Mouse (Mus musculus): ENCODE measurements around the gene Tmem79.
A peak's percentile ranks its signal among the peaks of the same experiment; 100 is the strongest.
"Not testable (repeated sequence)": the region's sequence is repeated elsewhere in the genome, so short reads cannot be mapped to it uniquely, and the experiment has no call there.

Tmem79 gene

GRCm38 (mm10) chr3:88354396-88355165 is 18.6 kb upstream of the Tmem79 start:
- DNase-seq (ENCODE audit: inconsistent ontology term) = no peak

- DNase-seq (ENCODE audit: inconsistent ontology term) = no peak
Measured at GRCm38 (mm10) chr3:88352907-88353306, 17.0 kb upstream of the Tmem79 start.

- no peak for DNase-seq (ENCODE audit: inconsistent ontology term)
Measured at GRCm38 (mm10) chr3:88350732-88351131, 14.8 kb upstream of the Tmem79 start.

- DNase-seq (ENCODE audit: inconsistent ontology term) = no peak
Measured at GRCm38 (mm10) chr3:88339006-88339405, 3.1 kb upstream of the Tmem79 start.

GRCm38 (mm10) chr3:88338316-88338715 is 2.4 kb upstream of the Tmem79 start:
- DNase-seq (ENCODE audit: inconsistent ontology term) = no peak

GRCm38 (mm10) chr3:88337367-88338020 is 1.5 kb upstream of the Tmem79 start:
- DNase-seq (ENCODE audit: inconsistent ontology term) = peak; percentile 16

GRCm38 (mm10) chr3:88335436-88336053 is 403 bp downstream of the Tmem79 start:
- DNase-seq (ENCODE audit: inconsistent ontology term) = no peak

- no peak for DNase-seq (ENCODE audit: inconsistent ontology term)
Measured at GRCm38 (mm10) chr3:88334902-88335435, 979 bp downstream of the Tmem79 start.

GRCm38 (mm10) chr3:88334029-88334658 is 1.8 kb downstream of the Tmem79 start:
- DNase-seq (ENCODE audit: inconsistent ontology term) = no peak

GRCm38 (mm10) chr3:88331282-88331681 is 4.7 kb downstream of the Tmem79 start:
- no peak for DNase-seq (ENCODE audit: inconsistent ontology term)

GRCm38 (mm10) chr3:88328956-88329355 is 7.0 kb downstream of the Tmem79 start:
- DNase-seq (ENCODE audit: inconsistent ontology term) = no peak

- DNase-seq (ENCODE audit: inconsistent ontology term) = peak; percentile 54
Measured at GRCm38 (mm10) chr3:88324951-88325405, 11.0 kb downstream of the Tmem79 start, which contains the start of gene Glmp. Glmp (plus strand) TSS chr3:88325023.

- no peak for DNase-seq (ENCODE audit: inconsistent ontology term)
Measured at GRCm38 (mm10) chr3:88299172-88299571, 36.8 kb downstream of the Tmem79 start.

GRCm38 (mm10) chr3:88297321-88297851 is 38.6 kb downstream of the Tmem79 start:
- DNase-seq (ENCODE audit: inconsistent ontology term) = peak; percentile 63

- peak; percentile 97 for DNase-seq (ENCODE audit: inconsistent ontology term)
Measured at GRCm38 (mm10) chr3:88296561-88297318, 39.2 kb downstream of the Tmem79 start, which contains the start of the genes Tsacc and Cct3. Tsacc (minus strand) TSS chr3:88296999. Cct3 (plus strand) TSS chr3:88297116.

GRCm38 (mm10) chr3:88296110-88296560 is 39.8 kb downstream of the Tmem79 start:
- peak; percentile 55 for DNase-seq (ENCODE audit: inconsistent ontology term)

GRCm38 (mm10) chr3:88295272-88295671 is 40.7 kb downstream of the Tmem79 start:
- not testable (repeated sequence) for DNase-seq (ENCODE audit: inconsistent ontology term)

GRCm38 (mm10) chr3:88291970-88292369 is 44.0 kb downstream of the Tmem79 start:
- no peak for DNase-seq (ENCODE audit: inconsistent ontology term)

GRCm38 (mm10) chr3:88288133-88288713 is 47.7 kb downstream of the Tmem79 start:
- DNase-seq (ENCODE audit: inconsistent ontology term) = not testable (repeated sequence)

GRCm38 (mm10) chr3:88287110-88287509 is 48.8 kb downstream of the Tmem79 start, which contains the start of gene Gm38392:
Gm38392 (minus strand) TSS chr3:88287210.
- no peak for DNase-seq (ENCODE audit: inconsistent ontology term)
